Mouse (Mus musculus) CH12.LX (cell line): ENCODE results near the gene Cnst.

Experiments
- BHLHE40 ChIP-seq: IDR thresholded peaks from 2 replicates; pipeline ENCODE4 v1.6.1; 2011; ENCODE audit warnings: mild to moderate bottlenecking, low read depth, low read length, improper control_type of control experiment
- CTCF ChIP-seq, 2 experiments: IDR thresholded peaks in 1 of 2; conservative IDR thresholded peaks in 1 of 2; 2 replicates each; pipeline ENCODE4 v1.5.1; 2011 to 2012; ENCODE audit warnings: low read depth in 2 of 2, low read length in 2 of 2, improper control_type of control experiment in 1 of 2, inconsistent platforms in 1 of 2, mild to moderate bottlenecking in 1 of 2, moderate library complexity in 1 of 2
- ELF1 ChIP-seq: IDR thresholded peaks from 2 replicates; pipeline ENCODE4 v1.6.1; 2014; ENCODE audit warnings: low read depth, mild to moderate bottlenecking, inconsistent platforms, low read length, improper control_type of control experiment
- EP300 ChIP-seq: IDR thresholded peaks from 2 replicates; pipeline ENCODE4 v1.6.1; 2011; ENCODE audit warnings: low read length, improper control_type of control experiment
- HCFC1 ChIP-seq: IDR thresholded peaks from 2 replicates; pipeline ENCODE4 v1.6.1; 2012; ENCODE audit warnings: low read depth, mild to moderate bottlenecking, inconsistent platforms, low read length, improper control_type of control experiment
- JUND ChIP-seq: conservative IDR thresholded peaks from 2 replicates; pipeline ENCODE4 v1.6.1; 2011; ENCODE audit warnings: low read depth, low read length, improper control_type of control experiment
- POLR2A ChIP-seq: IDR thresholded peaks from 2 replicates; pipeline ENCODE4 v1.6.1; 2011; ENCODE audit warnings: low read depth, mild to moderate bottlenecking, improper control_type of control experiment, low read length
- POLR2AphosphoS2 ChIP-seq: IDR thresholded peaks from 2 replicates; pipeline ENCODE4 v1.6.1; 2011; ENCODE audit warnings: low read depth, low read length, improper control_type of control experiment
- TBP ChIP-seq: conservative IDR thresholded peaks from 2 replicates; pipeline ENCODE4 v1.6.1; 2011; ENCODE audit warnings: low read depth, low read length, improper control_type of control experiment
- UBTF ChIP-seq: IDR thresholded peaks from 2 replicates; pipeline ENCODE4 v1.6.1; 2012; ENCODE audit warnings: low read depth, mild to moderate bottlenecking, inconsistent platforms, low read length, improper control_type of control experiment, moderate library complexity
- USF1 ChIP-seq: IDR thresholded peaks from 2 replicates; pipeline ENCODE4 v1.6.1; 2014; ENCODE audit warnings: low read depth, mild to moderate bottlenecking, inconsistent platforms, low read length, improper control_type of control experiment
- USF2 ChIP-seq: conservative IDR thresholded peaks from 2 replicates; pipeline ENCODE4 v1.6.1; 2011; ENCODE audit warnings: low read depth, low read length, improper control_type of control experiment
- ZNF384 ChIP-seq: IDR thresholded peaks from 2 replicates; pipeline ENCODE4 v1.6.1; 2012; ENCODE audit warnings: low read depth, low read length, improper control_type of control experiment, inconsistent platforms

GRCm38 (mm10) chr1:179645980-179646268 lies 99.8 kb downstream of the Cnst start:
- TF ChIP-seq POLR2A (no peak), CTCF (conservative IDR thresholded peaks at IDR 0.05 in 1 of 2, IDR thresholded peaks at IDR 0.05 in 1 of 2; ENCODE audit: low read depth in 2 of 2, low read length in 2 of 2) (no peak), ELF1 (no peak), USF2 (no peak), UBTF (no peak), EP300 (no peak), HCFC1 (no peak), USF1 (no peak), POLR2AphosphoS2 (no peak), JUND (no peak), TBP (no peak), BHLHE40 (no peak), ZNF384 (no peak)
